Mouse (Mus musculus): ENCODE measurements around the gene Cilp2. TPM values are rescaled to one million over a fixed set of nuclear protein-coding genes. Genes with fewer than 3 reads are reported as not detected.

The Cilp2 gene
- polyA plus RNA-seq, 1 experiment from 2014 or later, result 1.2 TPM

Other genes starting within 250 kb of the Cilp2 start
- 2.6 and 2.9 TPM in 2 replicates for gene Zfp964, start 233.2 kb downstream of the Cilp2 start, polyA plus RNA-seq (2015; fragmentation: Nextera tagmentation; extraction: Ambion mirVana)
- gene Zfp869, start 177.0 kb downstream of the Cilp2 start, polyA plus RNA-seq (2015; fragmentation: Nextera tagmentation; extraction: Ambion mirVana), result 33.5 and 34.2 TPM in 2 replicates
- 7.7 and 8.1 TPM in 2 replicates for gene Zfp963, start 137.7 kb downstream of the Cilp2 start, polyA plus RNA-seq (2015; fragmentation: Nextera tagmentation; extraction: Ambion mirVana)
- gene Gm20422, start 112.8 kb downstream of the Cilp2 start, polyA plus RNA-seq (2015; fragmentation: Nextera tagmentation; extraction: Ambion mirVana), result 0.19 TPM in 1 of 2 replicates, not detected in the other
- 48.6 and 52.7 TPM in 2 replicates for gene Atp13a1, start 96.5 kb downstream of the Cilp2 start, polyA plus RNA-seq (2015; fragmentation: Nextera tagmentation; extraction: Ambion mirVana)
- gene Zfp866, start 96.5 kb downstream of the Cilp2 start, polyA plus RNA-seq (2015; fragmentation: Nextera tagmentation; extraction: Ambion mirVana), result 38.2 and 38.7 TPM in 2 replicates
- gene Gmip, start 79.0 kb downstream of the Cilp2 start, polyA plus RNA-seq (2015; fragmentation: Nextera tagmentation; extraction: Ambion mirVana), result 7.3 and 9.0 TPM in 2 replicates
- gene Lpar2, start 65.3 kb downstream of the Cilp2 start, polyA plus RNA-seq (2015; fragmentation: Nextera tagmentation; extraction: Ambion mirVana), result 0.83 and 0.98 TPM in 2 replicates
- 8.5 and 8.7 TPM in 2 replicates for gene Pbx4, start 55.2 kb downstream of the Cilp2 start, polyA plus RNA-seq (2015; fragmentation: Nextera tagmentation; extraction: Ambion mirVana)
- 4.3 TPM in 2 replicates for gene Tssk6, start 14.5 kb upstream of the Cilp2 start, polyA plus RNA-seq (2015; fragmentation: Nextera tagmentation; extraction: Ambion mirVana)
- 173 and 181 TPM in 2 replicates for gene Ndufa13, start 14.9 kb upstream of the Cilp2 start, polyA plus RNA-seq (2015; fragmentation: Nextera tagmentation; extraction: Ambion mirVana)
- 4.2 and 6.6 TPM in 2 replicates for gene Yjefn3, start 15.0 kb upstream of the Cilp2 start, polyA plus RNA-seq (2015; fragmentation: Nextera tagmentation; extraction: Ambion mirVana)
- gene Gatad2a, start 108.7 kb upstream of the Cilp2 start, polyA plus RNA-seq (2015; fragmentation: Nextera tagmentation; extraction: Ambion mirVana), result 37.7 and 40.7 TPM in 2 replicates
- 59.5 and 62.8 TPM in 2 replicates for gene Mau2, start 155.0 kb upstream of the Cilp2 start, polyA plus RNA-seq (2015; fragmentation: Nextera tagmentation; extraction: Ambion mirVana)
- 54.5 and 58.5 TPM in 2 replicates for gene Sugp1, start 155.1 kb upstream of the Cilp2 start, polyA plus RNA-seq (2015; fragmentation: Nextera tagmentation; extraction: Ambion mirVana)
- 1.0 and 1.2 TPM in 2 replicates for gene Tm6sf2, start 185.2 kb upstream of the Cilp2 start, polyA plus RNA-seq (2015; fragmentation: Nextera tagmentation; extraction: Ambion mirVana)
- gene Hapln4, start 195.8 kb upstream of the Cilp2 start, polyA plus RNA-seq (2015; fragmentation: Nextera tagmentation; extraction: Ambion mirVana), result not detected in 2 replicates
- 0.67 and 0.87 TPM in 2 replicates for gene Ncan, start 233.2 kb upstream of the Cilp2 start, polyA plus RNA-seq (2015; fragmentation: Nextera tagmentation; extraction: Ambion mirVana)
- 25.1 and 26.0 TPM in 2 replicates for gene Nr2c2ap, start 243.6 kb upstream of the Cilp2 start, polyA plus RNA-seq (2015; fragmentation: Nextera tagmentation; extraction: Ambion mirVana)